ENCODE assay signal across 35 mouse cellular contexts in genomic region chr5:24542643-24543042, GRCm38 (mm10). TPM values are rescaled to one million over a fixed set of nuclear protein-coding genes. Genes with fewer than 3 reads are reported as not detected.
DNase-seq lines count a peak whose midpoint lies in the region; ATAC-seq and TF ChIP-seq lines count a peak whose summit lies in the region.
"Had no signal": no experiment of that assay in that cellular context is flagged by ENCODE, and none has a peak within 500 bp of the region (broad histone marks: within the 10 kb centered on the region; RNA-seq: fewer than 3 reads in every experiment).

No protein-coding gene starts in this region.

- TF ChIP-seq CTCF in MEL (IDR thresholded peaks at IDR 0.05 in 2 of 3, conservative IDR thresholded peaks at IDR 0.05 in 1 of 3; ENCODE audit: control insufficient read depth in 1 of 3, insufficient read depth in 1 of 3, low read depth in 2 of 3, low read length in 3 of 3, poor library complexity in 1 of 3, severe bottlenecking in 1 of 3), result no peak

- no peak for TF ChIP-seq RAD21 in MEL (IDR thresholded peaks at IDR 0.05; ENCODE audit: low read depth, low read length)

- no peak for ATAC-seq in CD4-positive, CD25-positive, alpha-beta regulatory T cell, adult 4 months
- ATAC-seq: forebrain, embryonic 13.5 days had no signal

- H3K79me2 ChIP-seq in MEL (ENCODE audit: control insufficient read depth, insufficient read depth, low read length, poor library complexity), result no peaks in the 10 kb centered on the region

- no peak overlapping the region for H3K9ac ChIP-seq in MEL (ENCODE audit: control insufficient read depth, low read depth, low read length, poor library complexity, severe bottlenecking)
- H3K9ac ChIP-seq: embryonic facial prominence, embryonic 15.5 days; forebrain, embryonic 13.5 days; heart, embryonic 13.5 days; hindbrain, embryonic 15.5 days; liver, embryonic 14.5 days; stomach, embryonic 15.5 days had no signal

- H3K27ac ChIP-seq in MEL (ENCODE audit: control insufficient read depth, low read depth, low read length), result no peak overlapping the region
- H3K27ac ChIP-seq: embryonic facial prominence, embryonic 10.5 days; embryonic facial prominence, embryonic 15.5 days; forebrain, embryonic 13.5 days; heart, embryonic 13.5 days; hindbrain, embryonic 10.5 days; hindbrain, embryonic 15.5 days; liver, embryonic 14.5 days; macrophage; stomach, embryonic 15.5 days had no signal

- H3K4me3 ChIP-seq in MEL (ENCODE audit: control insufficient read depth in 1 of 2, insufficient read depth in 1 of 2, low read depth in 2 of 2, low read length in 2 of 2), result no peak overlapping the region
- H3K4me3 ChIP-seq: embryonic facial prominence, embryonic 10.5 days; embryonic facial prominence, embryonic 15.5 days; forebrain, embryonic 13.5 days; heart, embryonic 13.5 days; hindbrain, embryonic 10.5 days; hindbrain, embryonic 15.5 days; stomach, embryonic 15.5 days had no signal

- no peak for TF ChIP-seq POLR2A in MEL (IDR thresholded peaks at IDR 0.05; ENCODE audit: control insufficient read depth in 1 of 2, insufficient read depth in 1 of 2, low read depth in 1 of 2, low read length in 2 of 2, poor library complexity in 1 of 2)

- DNase-seq in CD4-positive, CD25-positive, alpha-beta regulatory T cell, adult 2 months (ENCODE audit: low read depth, low spot score), result peak; percentile 21
- peak; percentile 48 for DNase-seq in 416B (ENCODE audit: low read depth)
- DNase-seq in MEL (ENCODE audit: low read depth, low spot score), result peak; percentile 83
- DNase-seq in c-Kit-positive CD71-positive TER-119-positive erythroid progenitor cells, embryonic 14.5 days (ENCODE audit: low spot score), result peak; percentile 15
- DNase-seq in layer of hippocampus, adult 18-20 months (ENCODE audit: low spot score in 2 of 2), result no peak
- DNase-seq in adrenal gland, adult 18-20 months (ENCODE audit: low spot score in 2 of 2), result no peak
- no peak for DNase-seq in cerebellum, adult 11-12 months
- DNase-seq: adrenal gland, adult 8-10 months; cerebellum, adult 9-11 months; gastrocnemius, postnatal 25 days; heart, postnatal 10 days; kidney, adult 2 months; kidney, postnatal 36 days; layer of hippocampus, postnatal 36 days; left cerebral cortex, postnatal 4 days; lung, adult 2 months; lung, postnatal 10 days; midbrain, embryonic 14.5 days; right cerebral cortex, postnatal 25 days; thymus, postnatal 14 days had no signal

- no peaks in the 10 kb centered on the region for H3K36me3 ChIP-seq in MEL (ENCODE audit: control insufficient read depth in 1 of 2, insufficient read depth in 2 of 2, low read length in 2 of 2)
- H3K36me3 ChIP-seq: embryonic facial prominence, embryonic 10.5 days; embryonic facial prominence, embryonic 15.5 days; heart, embryonic 13.5 days; hindbrain, embryonic 10.5 days; hindbrain, embryonic 15.5 days; stomach, embryonic 15.5 days had no signal

- H3K27me3 ChIP-seq in MEL (ENCODE audit: control insufficient read depth in 1 of 2, insufficient read depth in 2 of 2, low read length in 2 of 2), result peaks cover 0 to 5% of the 10 kb centered on the region in 2 experiments; a peak in 2 of 4 replicates
- H3K27me3 ChIP-seq: embryonic facial prominence, embryonic 15.5 days; hindbrain, embryonic 15.5 days; stomach, embryonic 15.5 days had no signal

- no peak for TF ChIP-seq EP300 in MEL (IDR thresholded peaks at IDR 0.05; ENCODE audit: low read depth in 1 of 2, low read length in 2 of 2)

- H3K4me1 ChIP-seq in MEL (ENCODE audit: control insufficient read depth in 1 of 2, insufficient read depth in 2 of 2, low read length in 2 of 2), result peaks cover 0 to 8% of the 10 kb centered on the region in 2 experiments; a peak in 2 of 4 replicates
- H3K4me1 ChIP-seq: hindbrain, embryonic 15.5 days had no signal

- H3K9me3 ChIP-seq in MEL (replicated peaks; ENCODE audit: insufficient read depth, low read length), result no peaks in the 10 kb centered on the region
- H3K9me3 ChIP-seq: embryonic facial prominence, embryonic 10.5 days; embryonic facial prominence, embryonic 15.5 days; forebrain, embryonic 13.5 days; heart, embryonic 13.5 days; hindbrain, embryonic 10.5 days; hindbrain, embryonic 15.5 days; stomach, embryonic 15.5 days had no signal

TF ChIP-seq in MEL, 35 proteins besides CTCF, POLR2A, EP300 and RAD21:
- no peak for TF ChIP-seq MAFK (IDR thresholded peaks at IDR 0.05; ENCODE audit: borderline replicate concordance, low read depth, low read length)
- no peak for TF ChIP-seq USF2 (IDR thresholded peaks at IDR 0.05; ENCODE audit: borderline replicate concordance in 1 of 2, insufficient read depth in 1 of 2, low read depth in 1 of 2, low read length in 2 of 2)
- peak; percentile 68 for TF ChIP-seq TBP (IDR thresholded peaks at IDR 0.05; ENCODE audit: low read depth, low read length)
- TF ChIP-seq KAT2A (conservative IDR thresholded peaks at IDR 0.05; ENCODE audit: low read depth, low read length), result no peak
- TF ChIP-seq HCFC1 (IDR thresholded peaks at IDR 0.05; ENCODE audit: low read depth, low read length), result peak; percentile 82
- no peak for TF ChIP-seq TAL1 (IDR thresholded peaks at IDR 0.05; ENCODE audit: low read length)
- no peak for TF ChIP-seq POLR2AphosphoS5 (IDR thresholded peaks at IDR 0.05; ENCODE audit: borderline replicate concordance, low read depth, low read length)
- TF ChIP-seq UBTF (IDR thresholded peaks at IDR 0.05; ENCODE audit: borderline replicate concordance, insufficient read depth, low read depth, low read length), result no peak
- 0 out of 2 replicates have a peak, but pooled peaks have one; percentile 39 for TF ChIP-seq MAZ (IDR thresholded peaks at IDR 0.05; ENCODE audit: low read depth, low read length)
- TF ChIP-seq ELF1 (IDR thresholded peaks at IDR 0.05; ENCODE audit: low read depth, low read length), result 0 out of 2 replicates have a peak, but pooled peaks have one; percentile 7
- TF ChIP-seq ETS1 (IDR thresholded peaks at IDR 0.05; ENCODE audit: low read depth, low read length), result no peak
- peak; percentile 48; the same call in 1 of the 2 replicates for TF ChIP-seq SIN3A (IDR thresholded peaks at IDR 0.05; ENCODE audit: low read length)
- TF ChIP-seq CHD1 (IDR thresholded peaks at IDR 0.05; ENCODE audit: low read depth, low read length), result no peak
- TF ChIP-seq ZKSCAN1 (IDR thresholded peaks at IDR 0.05; ENCODE audit: low read depth, low read length), result no peak
- no peak for TF ChIP-seq GATA1 (IDR thresholded peaks at IDR 0.05; ENCODE audit: low read depth, low read length)

RNA-seq across cellular contexts. Expression of gene Asb10, which starts 1.9 kb away (rescaled TPM):
- polyA plus RNA-seq in CD4-positive, CD25-positive, alpha-beta regulatory T cell, adult 4 months (2017; shearing (Covaris generic)), result not detected
- 0.12 and 0.13 TPM in 2 replicates for total RNA-seq in MEL (2012; rRNA removed)
- under 1 TPM in 1 of 2 experiments, not detected in 1; 0.32 TPM for polyA plus RNA-seq in MEL (2012; ENCODE audit: insufficient read depth in 1 of 2, insufficient read length in 2 of 2, low read depth in 1 of 2, low replicate concordance in 2 of 2, missing spikeins in 1 of 2)
- under 1 TPM in 1 of 2 experiments, not detected in 1; 0.23 TPM for total RNA-seq in layer of hippocampus, adult 18-20 months (2021)
- total RNA-seq in adrenal gland, adult 18-20 months (2021), result under 1 TPM in 1 of 2 experiments, not detected in 1; 0.23 TPM
- total RNA-seq: monocyte, adult 5-6 weeks had no signal

RNA-seq across cellular contexts. Expression of gene 4931409K22Rik, which starts 14.0 kb away (rescaled TPM):
- not detected for polyA plus RNA-seq in CD4-positive, CD25-positive, alpha-beta regulatory T cell, adult 4 months (2017; shearing (Covaris generic))
- total RNA-seq in MEL (2012; rRNA removed), result not detected in 2 replicates
- not detected for polyA plus RNA-seq in MEL (2012; ENCODE audit: insufficient read depth in 1 of 2, insufficient read length in 2 of 2, low read depth in 1 of 2, low replicate concordance in 2 of 2, missing spikeins in 1 of 2)
- not detected for total RNA-seq in layer of hippocampus, adult 18-20 months (2021)
- total RNA-seq in adrenal gland, adult 18-20 months (2021), result not detected
- total RNA-seq: adrenal gland, adult 8-10 months; gastrocnemius, postnatal 25 days; heart, adult 18-20 months; heart, postnatal 10 days; layer of hippocampus, postnatal 36 days; left cerebral cortex, postnatal 4 days; monocyte, adult 5-6 weeks had no signal
- polyA plus RNA-seq: liver, embryonic 14.5 days; lung, adult 2 months; macrophage; midbrain, embryonic 14.5 days; urinary bladder, adult 2 months had no signal

RNA-seq across cellular contexts. Expression of gene Gbx1, which starts 15.6 kb away (rescaled TPM):
- not detected for polyA plus RNA-seq in CD4-positive, CD25-positive, alpha-beta regulatory T cell, adult 4 months (2017; shearing (Covaris generic))
- 0.08 and 0.36 TPM in 2 replicates for total RNA-seq in MEL (2012; rRNA removed)
- under 1 TPM in 1 of 2 experiments, not detected in 1; 0.49 TPM for polyA plus RNA-seq in MEL (2012; ENCODE audit: insufficient read depth in 1 of 2, insufficient read length in 2 of 2, low read depth in 1 of 2, low replicate concordance in 2 of 2, missing spikeins in 1 of 2)
- total RNA-seq in layer of hippocampus, adult 18-20 months (2021), result not detected
- not detected for total RNA-seq in adrenal gland, adult 18-20 months (2021)
- total RNA-seq: adrenal gland, adult 8-10 months; gastrocnemius, postnatal 25 days; heart, adult 18-20 months; layer of hippocampus, adult 8-10 months; layer of hippocampus, postnatal 36 days; monocyte, adult 5-6 weeks had no signal
- polyA plus RNA-seq: embryonic facial prominence, embryonic 15.5 days; kidney, embryonic 16.5 days; liver, embryonic 14.5 days; macrophage had no signal

RNA-seq across cellular contexts. Expression of gene Abcf2, which starts 34.6 kb away (rescaled TPM):
- 10 to 100 TPM; 62.1 to 87.7 TPM for polyA plus RNA-seq in CD4-positive, CD25-positive, alpha-beta regulatory T cell, adult 4 months (2017; shearing (Covaris generic))
- 228 and 257 TPM in 2 replicates for total RNA-seq in MEL (2012; rRNA removed)
- polyA plus RNA-seq in MEL (2012; ENCODE audit: insufficient read depth in 1 of 2, insufficient read length in 2 of 2, low read depth in 1 of 2, low replicate concordance in 2 of 2, missing spikeins in 1 of 2), result 100 to 1,000 TPM in 1 of 2 experiments, not detected in 1; 244 TPM
- 10 to 100 TPM; 82.5 to 83.6 TPM for total RNA-seq in layer of hippocampus, adult 18-20 months (2021)
- 10 to 100 TPM; 62.8 to 81.3 TPM for total RNA-seq in adrenal gland, adult 18-20 months (2021)

RNA-seq across cellular contexts. Expression of gene Chpf2, which starts 43.9 kb away (rescaled TPM):
- polyA plus RNA-seq in CD4-positive, CD25-positive, alpha-beta regulatory T cell, adult 4 months (2017; shearing (Covaris generic)), result 10 to 100 TPM in 1 of 2 experiments, 1 to 10 TPM in 1; 9.3 to 15.6 TPM
- total RNA-seq in MEL (2012; rRNA removed), result 37.1 and 37.9 TPM in 2 replicates
- polyA plus RNA-seq in MEL (2012; ENCODE audit: insufficient read depth in 1 of 2, insufficient read length in 2 of 2, low read depth in 1 of 2, low replicate concordance in 2 of 2, missing spikeins in 1 of 2), result 10 to 100 TPM in 1 of 2 experiments, not detected in 1; 39.7 TPM
- total RNA-seq in layer of hippocampus, adult 18-20 months (2021), result 10 to 100 TPM; 60.8 to 64.9 TPM
- 10 to 100 TPM; 34.5 to 39.7 TPM for total RNA-seq in adrenal gland, adult 18-20 months (2021)

Comparison
In these comparisons a context has a peak if more than half of its experiments do, and no peak if none do; other contexts are left out.
1. DNase-seq: peak in CD4-positive, CD25-positive, alpha-beta regulatory T cell, adult 2 months (single experiment), 416B (single experiment), MEL (single experiment) and c-Kit-positive CD71-positive TER-119-positive erythroid progenitor cells, embryonic 14.5 days (single experiment); none in layer of hippocampus, adult 18-20 months (0 of 2), adrenal gland, adult 18-20 months (0 of 2) and cerebellum, adult 11-12 months (single experiment).